Mouse (Mus musculus) liver, embryonic 13.5 days (tissue): ENCODE results near the gene Tsku. TPM values are rescaled to one million over a fixed set of nuclear protein-coding genes. Genes with fewer than 3 reads are reported as not detected.

ENCODE experiments used
- ATAC-seq: fragments of 200-750 bp; cut with Nextera tagmentation; 2 replicates; pipeline ENCODE4 v1.8.0; 2017; ENCODE audit warnings: low read depth, mild to moderate bottlenecking, moderate number of reproducible peaks, moderate library complexity
- DNase-seq: peaks from one replicate; pipeline ENCODE4 v3.0.0; 2022
- H3K27ac ChIP-seq: fragments of 300-500 bp; sonication (generic); 2 replicates; pipeline ENCODE4 v1.5.1; 2015; ENCODE audit warnings: moderate library complexity, mild to moderate bottlenecking, inconsistent platforms
- H3K27me3 ChIP-seq: fragments of 300-500 bp; sonication (generic); 2 replicates; pipeline ENCODE4 v1.6.1; 2015; ENCODE audit warnings: mild to moderate bottlenecking, inconsistent platforms
- H3K36me3 ChIP-seq: fragments of 300-500 bp; sonication (generic); 2 replicates; pipeline ENCODE4 v1.6.1; 2015; ENCODE audit warnings: mild to moderate bottlenecking, inconsistent platforms
- H3K4me1 ChIP-seq: fragments of 300-500 bp; sonication (generic); replicated peaks from 2 replicates; pipeline ENCODE4 v1.6.1; 2015; ENCODE audit warnings: inconsistent platforms
- H3K4me2 ChIP-seq: fragments of 300-500 bp; sonication (generic); 2 replicates; pipeline ENCODE4 v1.6.1; 2015; ENCODE audit warnings: inconsistent platforms, mild to moderate bottlenecking, moderate library complexity
- H3K4me3 ChIP-seq: fragments of 300-500 bp; sonication (generic); replicated peaks from 2 replicates; pipeline ENCODE4 v1.5.1; 2015; ENCODE audit warnings: mild to moderate bottlenecking, inconsistent platforms
- H3K9ac ChIP-seq: fragments of 300-500 bp; sonication (generic); 2 replicates; pipeline ENCODE4 v1.6.1; 2015; ENCODE audit warnings: mild to moderate bottlenecking, inconsistent platforms
- H3K9me3 ChIP-seq: fragments of 300-500 bp; sonication (generic); replicated peaks from 2 replicates; pipeline ENCODE4 v1.6.1; 2016; ENCODE audit warnings: inconsistent platforms
- WGBS: fragments of 180-500 bp; shearing (Covaris S2); methylation state at CpG from one replicate; pipeline ENCODE4 v1.1.7; 2015; ENCODE audit not compliant: insufficient replicate concordance; 5-methylcytosine and 5-hydroxymethylcytosine counted together
- polyA plus RNA-seq: library from polyadenylated mRNA; unstranded; fragments of >200 nt; fragmentation: Nextera tagmentation; extraction: Ambion mirVana; gene quantifications from 2 replicates; pipeline ENCODE4 v1.2.1, GENCODE M21; 2015

Gene Tsku
- polyA plus RNA-seq, 1 experiment from 2014 or later, result 1.1 TPM

DNA sequence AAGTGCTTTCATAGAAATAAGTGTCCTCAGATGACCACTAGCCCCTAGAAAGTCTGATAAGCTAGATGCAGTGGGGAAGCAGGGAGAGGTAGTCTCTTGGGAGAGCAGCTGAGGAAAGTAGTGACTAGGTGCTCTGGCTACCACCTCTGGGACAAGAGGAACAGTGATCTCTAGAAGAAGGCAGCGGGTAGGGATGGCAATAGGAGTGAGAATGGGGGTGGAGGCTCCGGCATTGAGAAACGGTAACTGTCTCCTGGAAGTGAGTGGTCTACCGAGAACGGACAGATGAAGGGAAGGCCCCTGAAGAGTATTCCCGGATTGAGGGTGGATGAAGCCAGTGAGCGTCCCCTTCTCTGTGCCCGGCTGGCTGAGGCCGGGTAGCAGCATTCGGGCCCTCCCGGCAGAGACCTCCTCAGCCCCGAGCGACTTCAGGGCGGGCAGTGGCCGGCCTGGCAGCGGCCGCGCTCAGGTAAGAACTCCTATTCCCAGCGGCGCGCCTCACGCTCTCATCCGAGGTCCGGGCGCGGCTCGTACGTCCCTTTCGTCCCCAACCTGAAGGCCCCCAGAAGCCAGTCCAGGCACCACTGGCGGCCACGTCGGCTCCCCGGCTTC, 52.4 kb downstream of the Tsku start:
- H3K27me3 ChIP-seq, result peaks cover 19% of the 10 kb centered on the region
- ATAC-seq, result peak; percentile 74
- DNase-seq, result no peak
- H3K9ac ChIP-seq, result peak overlapping the region; percentile 97
- under 1% methylated on average over 33 of the region's 33 CpGs for WGBS
- H3K4me2 ChIP-seq, result peak overlapping the region; percentile 92
- peak overlapping the region; percentile 91 for H3K4me3 ChIP-seq
- no peaks in the 10 kb centered on the region for H3K9me3 ChIP-seq
- peak overlapping the region; percentile 85 for H3K27ac ChIP-seq
- H3K4me1 ChIP-seq, result peaks cover 33% of the 10 kb centered on the region
- no peaks in the 10 kb centered on the region for H3K36me3 ChIP-seq

DNA sequence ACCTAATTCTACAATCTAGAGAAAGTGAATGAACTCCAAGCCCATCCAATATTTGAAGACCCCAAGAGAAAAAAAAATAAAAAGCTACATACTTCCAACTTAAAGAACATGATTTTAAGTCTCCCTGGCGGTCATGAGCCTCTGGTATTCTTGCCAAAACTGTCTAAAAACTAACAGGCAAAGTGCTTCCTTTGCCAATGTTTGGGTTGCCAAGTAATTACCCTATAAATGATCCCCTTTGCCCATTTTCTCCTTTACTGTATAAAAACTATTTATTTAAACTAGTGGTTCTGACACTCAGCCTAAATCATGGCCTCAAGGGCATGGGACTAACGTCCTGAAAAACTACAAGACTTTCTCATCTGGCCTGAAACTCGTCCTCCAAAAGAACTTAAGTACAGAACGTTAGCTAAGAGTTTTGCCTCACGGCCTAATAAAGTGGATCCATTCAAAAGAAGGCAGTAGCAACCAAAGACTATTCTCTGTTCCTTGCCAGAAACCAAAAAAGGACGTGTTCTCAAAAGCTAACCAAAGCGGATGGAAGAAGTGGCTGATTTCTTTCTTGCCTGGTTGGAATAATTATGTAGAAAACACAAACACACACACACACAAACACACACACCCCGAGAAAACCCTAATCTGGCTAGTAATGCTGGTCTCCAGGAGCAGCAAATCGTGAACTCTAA, 53.1 kb downstream of the Tsku start:
- no peak for ATAC-seq

DNA sequence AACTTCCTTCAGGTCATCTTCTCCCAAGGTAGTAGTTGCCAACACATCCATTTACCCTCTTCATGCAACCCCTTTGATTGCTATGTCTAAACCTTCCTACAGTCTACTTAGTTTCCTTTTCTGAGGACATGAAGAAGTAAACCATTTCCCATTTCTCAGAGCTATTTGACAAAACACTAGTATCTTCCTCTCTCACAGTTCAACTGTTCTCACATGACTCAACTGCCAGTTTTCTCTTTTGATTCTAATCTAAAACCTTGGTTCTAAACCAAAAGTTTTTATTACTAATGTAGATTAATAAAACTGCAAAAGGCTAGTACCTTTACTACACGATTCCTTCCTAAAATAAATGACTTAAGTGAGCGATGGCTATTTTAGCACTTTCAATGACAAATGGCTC, 53.7 kb downstream of the Tsku start:
- DNase-seq (no peak), ATAC-seq (no peak)
- 86% methylated on average over 2 of the region's 2 CpGs for WGBS
- peak overlapping the region; percentile 97 for H3K9ac ChIP-seq
- H3K4me2 ChIP-seq, result peak overlapping the region; percentile 92
- H3K27ac ChIP-seq, result peak overlapping the region; percentile 25; the same call in 1 of the 2 replicates
- no peaks in the 10 kb centered on the region for H3K9me3 ChIP-seq
- H3K4me1 ChIP-seq, result peaks cover 33% of the 10 kb centered on the region
- H3K4me3 ChIP-seq, result peak overlapping the region; percentile 91; the same call in 1 of the 2 replicates
- no peaks in the 10 kb centered on the region for H3K36me3 ChIP-seq
- peaks cover 7% of the 10 kb centered on the region for H3K27me3 ChIP-seq

More for the DNA sequence above, 53.1 kb downstream of the Tsku start:
- Histone ChIP-seq H3K27ac (peak overlapping the region; percentile 85; the same call in 1 of the 2 replicates), H3K36me3 (no peaks in the 10 kb centered on the region), H3K4me2 (peak overlapping the region; percentile 92), H3K4me1 (peaks cover 33% of the 10 kb centered on the region), H3K27me3 (peaks cover 14% of the 10 kb centered on the region), H3K9ac (peak overlapping the region; percentile 97), H3K4me3 (peak overlapping the region; percentile 91), H3K9me3 (no peaks in the 10 kb centered on the region)
- DNase-seq, result no peak
- WGBS, result 40% methylated on average over 9 of the region's 9 CpGs

Other genes with a start within 250 kb of the Tsku start
- 8.0 and 8.3 TPM in 2 replicates for gene Myo7a, start 241.8 kb downstream of the Tsku start, polyA plus RNA-seq
- gene Omp, start 215.8 kb downstream of the Tsku start, polyA plus RNA-seq, result 0.50 and 0.76 TPM in 2 replicates
- 13.2 and 16.8 TPM in 2 replicates for gene Capn5, start 183.1 kb downstream of the Tsku start, polyA plus RNA-seq
- gene B3gnt6, start 161.8 kb downstream of the Tsku start, polyA plus RNA-seq, result not detected in 2 replicates
- 24.4 and 28.9 TPM in 2 replicates for gene Acer3, start 40.1 kb downstream of the Tsku start, polyA plus RNA-seq
- not detected in 2 replicates for gene Gucy2d, start 79.1 kb upstream of the Tsku start, polyA plus RNA-seq
- 3.2 and 5.7 TPM in 2 replicates for gene Lrrc32, start 128.0 kb upstream of the Tsku start, polyA plus RNA-seq